Mouse (Mus musculus): ENCODE results near the gene Rpl10l.

The Rpl10l gene

GRCm38 (mm10) chr12:66283991-66284622 lies at the start of gene Rpl10l:
Gene Rpl10l, minus strand, starts transcription at chr12:66284401.
- DNase-seq = no peak

- DNase-seq = no peak
Observed at GRCm38 (mm10) chr12:66275890-66276289, 8.3 kb downstream of the Rpl10l start.

GRCm38 (mm10) chr12:66245461-66246099 lies 38.6 kb downstream of the Rpl10l start:
- no peak for DNase-seq

- DNase-seq = no peak
Observed at GRCm38 (mm10) chr12:66234158-66234557, 50.0 kb downstream of the Rpl10l start.

Measured in right cerebral cortex, postnatal 25 days (tissue).